Mouse (Mus musculus): ENCODE results near the gene Hs6st3. TPM values are rescaled to one million over a fixed set of nuclear protein-coding genes. Genes with fewer than 3 reads are reported as not detected.

Gene Hs6st3
- polyA plus RNA-seq, 2 experiments = 0.02 TPM; not detected in 1

GRCm38 (mm10) chr14:119466899-119467588 is 328.9 kb downstream of the Hs6st3 start:
- ATAC-seq (ENCODE audit: insufficient read depth) = no peak

GRCm38 (mm10) chr14:119476582-119476981 is 338.4 kb downstream of the Hs6st3 start:
- Histone ChIP-seq H3K4me3 (ENCODE audit: insufficient read depth in 1 of 2, low read depth in 2 of 2, low read length in 2 of 2) (no peak overlapping the region), H3K4me2 (ENCODE audit: low read depth) (no peak overlapping the region), H3K9me3 (ENCODE audit: control insufficient read depth, low read length) (no peaks in the 10 kb centered on the region), H3K4me1 (replicated peaks; ENCODE audit: control insufficient read depth in 2 of 2, insufficient read depth in 2 of 2, low read length in 1 of 2) (no peaks in the 10 kb centered on the region), H3K36me3 (replicated peaks; ENCODE audit: control insufficient read depth, insufficient read depth, low read depth) (no peaks in the 10 kb centered on the region), H3K9ac (replicated peaks) (no peak overlapping the region), H3K27me3 (ENCODE audit: control insufficient read depth, insufficient read depth, low read length) (no peaks in the 10 kb centered on the region), H3K27ac (no peak overlapping the region)
- no peak for DNase-seq (ENCODE audit: low read depth in 3 of 3, low spot score in 3 of 3)
- 69% methylated on average over 9 of the region's 9 CpGs for WGBS (ENCODE audit: insufficient replicate concordance)
- TF ChIP-seq CTCF (IDR thresholded peaks at IDR 0.05; ENCODE audit: low read depth) = no peak
- TF ChIP-seq EP300 (IDR thresholded peaks at IDR 0.05; ENCODE audit: low read depth) = no peak
- ATAC-seq (ENCODE audit: insufficient read depth) = no peak

More at GRCm38 (mm10) chr14:119466899-119467588, 328.9 kb downstream of the Hs6st3 start:
- Histone ChIP-seq H3K9ac (replicated peaks) (no peak overlapping the region), H3K27me3 (ENCODE audit: control insufficient read depth, insufficient read depth, low read length) (no peaks in the 10 kb centered on the region), H3K4me2 (ENCODE audit: low read depth) (no peak overlapping the region), H3K4me1 (replicated peaks; ENCODE audit: control insufficient read depth in 2 of 2, insufficient read depth in 2 of 2, low read length in 1 of 2) (no peaks in the 10 kb centered on the region), H3K4me3 (ENCODE audit: insufficient read depth in 1 of 2, low read depth in 2 of 2, low read length in 2 of 2) (no peak overlapping the region), H3K27ac (no peak overlapping the region), H3K36me3 (replicated peaks; ENCODE audit: control insufficient read depth, insufficient read depth, low read depth) (no peaks in the 10 kb centered on the region), H3K9me3 (ENCODE audit: control insufficient read depth, low read length) (no peaks in the 10 kb centered on the region)
- 57% methylated on average over 5 of the region's 5 CpGs for WGBS (ENCODE audit: insufficient replicate concordance)
- TF ChIP-seq EP300 (IDR thresholded peaks at IDR 0.05; ENCODE audit: low read depth) = no peak
- TF ChIP-seq CTCF (IDR thresholded peaks at IDR 0.05; ENCODE audit: low read depth) = no peak
- no peak for DNase-seq (ENCODE audit: low read depth in 3 of 3, low spot score in 3 of 3)

- ATAC-seq (ENCODE audit: insufficient read depth) = no peak
- TF ChIP-seq EP300 (IDR thresholded peaks at IDR 0.05; ENCODE audit: low read depth) (no peak), CTCF (IDR thresholded peaks at IDR 0.05; ENCODE audit: low read depth) (no peak)
- 48% methylated on average over 4 of the region's 4 CpGs for whole genome bisulfite sequencing (ENCODE audit: insufficient replicate concordance)
Observed at GRCm38 (mm10) chr14:119477836-119478235, 339.7 kb downstream of the Hs6st3 start.

GRCm38 (mm10) chr14:119488978-119489703 is 351.0 kb downstream of the Hs6st3 start:
- H3K4me1 ChIP-seq (replicated peaks; ENCODE audit: control insufficient read depth in 2 of 2, insufficient read depth in 2 of 2, low read length in 1 of 2) = no peaks in the 10 kb centered on the region
- WGBS (ENCODE audit: insufficient replicate concordance) = 55% methylated on average over 5 of the region's 5 CpGs
- H3K27me3 ChIP-seq (ENCODE audit: control insufficient read depth, insufficient read depth, low read length) = no peaks in the 10 kb centered on the region
- H3K36me3 ChIP-seq (replicated peaks; ENCODE audit: control insufficient read depth, insufficient read depth, low read depth) = no peaks in the 10 kb centered on the region
- H3K9me3 ChIP-seq (ENCODE audit: control insufficient read depth, low read length) = no peaks in the 10 kb centered on the region
- no peak for ATAC-seq (ENCODE audit: insufficient read depth)
- no peak overlapping the region for H3K27ac ChIP-seq
- no peak overlapping the region for H3K4me3 ChIP-seq (ENCODE audit: insufficient read depth in 1 of 2, low read depth in 2 of 2, low read length in 2 of 2)
- no peak for DNase-seq (ENCODE audit: low read depth in 3 of 3, low spot score in 3 of 3)
- no peak overlapping the region for H3K9ac ChIP-seq (replicated peaks)
- no peak overlapping the region for H3K4me2 ChIP-seq (ENCODE audit: low read depth)
- TF ChIP-seq EP300 (IDR thresholded peaks at IDR 0.05; ENCODE audit: low read depth) = no peak

More at GRCm38 (mm10) chr14:119477836-119478235, 339.7 kb downstream of the Hs6st3 start:
- Histone ChIP-seq H3K36me3 (replicated peaks; ENCODE audit: control insufficient read depth, insufficient read depth, low read depth) (no peaks in the 10 kb centered on the region), H3K27ac (no peak overlapping the region), H3K9me3 (ENCODE audit: control insufficient read depth, low read length) (no peaks in the 10 kb centered on the region), H3K4me3 (ENCODE audit: insufficient read depth in 1 of 2, low read depth in 2 of 2, low read length in 2 of 2) (no peak overlapping the region), H3K9ac (replicated peaks) (no peak overlapping the region), H3K27me3 (ENCODE audit: control insufficient read depth, insufficient read depth, low read length) (no peaks in the 10 kb centered on the region), H3K4me2 (ENCODE audit: low read depth) (no peak overlapping the region), H3K4me1 (replicated peaks; ENCODE audit: control insufficient read depth in 2 of 2, insufficient read depth in 2 of 2, low read length in 1 of 2) (no peaks in the 10 kb centered on the region)
- DNase-seq (ENCODE audit: low read depth in 3 of 3, low spot score in 3 of 3) = no peak

- 66% methylated on average over 5 of the region's 5 CpGs for WGBS (ENCODE audit: insufficient replicate concordance)
- no peak for DNase-seq (ENCODE audit: low read depth in 3 of 3, low spot score in 3 of 3)
- Histone ChIP-seq H3K9me3 (ENCODE audit: control insufficient read depth, low read length) (no peaks in the 10 kb centered on the region), H3K4me3 (ENCODE audit: insufficient read depth in 1 of 2, low read depth in 2 of 2, low read length in 2 of 2) (no peak overlapping the region), H3K36me3 (replicated peaks; ENCODE audit: control insufficient read depth, insufficient read depth, low read depth) (no peaks in the 10 kb centered on the region), H3K27me3 (ENCODE audit: control insufficient read depth, insufficient read depth, low read length) (no peaks in the 10 kb centered on the region), H3K4me2 (ENCODE audit: low read depth) (no peak overlapping the region), H3K9ac (replicated peaks) (no peak overlapping the region), H3K27ac (no peak overlapping the region), H3K4me1 (replicated peaks; ENCODE audit: control insufficient read depth in 2 of 2, insufficient read depth in 2 of 2, low read length in 1 of 2) (no peaks in the 10 kb centered on the region)
- no peak for ATAC-seq (ENCODE audit: insufficient read depth)
- TF ChIP-seq EP300 (IDR thresholded peaks at IDR 0.05; ENCODE audit: low read depth) = no peak
- TF ChIP-seq CTCF (IDR thresholded peaks at IDR 0.05; ENCODE audit: low read depth) = no peak
Observed at GRCm38 (mm10) chr14:119520632-119521031, 382.5 kb downstream of the Hs6st3 start.

Data from liver, embryonic 14.5 days (tissue).